Mouse (Mus musculus): Measurements from ENCODE around the gene Cldn19. TPM values are rescaled to one million over a fixed set of nuclear protein-coding genes. Genes with fewer than 3 reads are reported as not detected.
"Not testable (repeated sequence)": the region's sequence is repeated elsewhere in the genome, so short reads cannot be mapped to it uniquely, and the experiment has no call there.

The Cldn19 gene
- polyA plus RNA-seq, 1 experiment from 2014 or later, result not detected

DNA sequence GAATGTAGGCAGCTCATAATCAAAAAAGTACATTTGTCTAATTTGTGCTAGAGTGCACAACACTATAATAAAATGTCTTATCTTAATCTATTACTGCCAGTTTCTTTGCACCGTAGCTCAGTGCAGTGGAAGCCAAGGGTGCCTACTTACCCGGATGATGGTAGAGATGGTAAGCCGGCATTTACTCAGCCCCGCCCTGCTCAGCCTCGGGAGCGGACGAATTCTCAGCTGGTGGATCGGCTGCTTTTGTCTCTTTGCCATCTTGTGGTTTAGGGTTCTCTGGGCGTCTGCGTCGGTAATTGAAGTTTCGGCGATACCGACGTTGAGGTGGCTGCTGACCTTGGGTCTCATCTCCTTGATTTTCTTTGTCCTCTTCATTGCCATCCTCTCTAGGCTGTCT, 23.6 kb downstream of the Cldn19 start:
- H3K9ac ChIP-seq; H3K4me2 ChIP-seq; ATAC-seq (ENCODE audit: insufficient read depth); H3K27me3 ChIP-seq; H3K4me1 ChIP-seq (replicated peaks); H3K9me3 ChIP-seq (replicated peaks); H3K27ac ChIP-seq (replicated peaks); H3K4me3 ChIP-seq (replicated peaks): not testable (repeated sequence)
- H3K36me3 ChIP-seq (replicated peaks), result peaks cover 95% of the 10 kb centered on the region
- whole genome bisulfite sequencing (ENCODE audit: insufficient replicate concordance), result 83% methylated on average over 15 of the region's 15 CpGs

GRCm38 (mm10) chr4:119284861-119285260, 29.6 kb downstream of the Cldn19 start:
- H3K9ac ChIP-seq, result no peak overlapping the region
- peaks cover 44% of the 10 kb centered on the region for H3K4me1 ChIP-seq (replicated peaks)
- 63% methylated on average over 1 of the region's 1 CpGs for WGBS (ENCODE audit: insufficient replicate concordance)
- no peak overlapping the region for H3K4me3 ChIP-seq (replicated peaks)
- no peak overlapping the region for H3K27ac ChIP-seq (replicated peaks)
- no peak overlapping the region for H3K4me2 ChIP-seq
- no peaks in the 10 kb centered on the region for H3K27me3 ChIP-seq
- H3K9me3 ChIP-seq (replicated peaks), result no peaks in the 10 kb centered on the region
- peaks cover 83% of the 10 kb centered on the region for H3K36me3 ChIP-seq (replicated peaks)
- no peak for ATAC-seq (ENCODE audit: insufficient read depth)

GRCm38 (mm10) chr4:119285336-119285735, 30.1 kb downstream of the Cldn19 start:
- H3K4me1 ChIP-seq (replicated peaks), result peaks cover 46% of the 10 kb centered on the region
- H3K27me3 ChIP-seq, result no peaks in the 10 kb centered on the region
- no peaks in the 10 kb centered on the region for H3K9me3 ChIP-seq (replicated peaks)
- peaks cover 80% of the 10 kb centered on the region for H3K36me3 ChIP-seq (replicated peaks)
- H3K4me2 ChIP-seq, result peak overlapping the region; percentile 33
- no peak overlapping the region for H3K9ac ChIP-seq
- no peak overlapping the region for H3K4me3 ChIP-seq (replicated peaks)
- WGBS (ENCODE audit: insufficient replicate concordance), result 14% methylated on average over 2 of the region's 2 CpGs
- no peak overlapping the region for H3K27ac ChIP-seq (replicated peaks)
- ATAC-seq (ENCODE audit: insufficient read depth), result peak; percentile 47; the same call in 1 of the 2 replicates

DNA sequence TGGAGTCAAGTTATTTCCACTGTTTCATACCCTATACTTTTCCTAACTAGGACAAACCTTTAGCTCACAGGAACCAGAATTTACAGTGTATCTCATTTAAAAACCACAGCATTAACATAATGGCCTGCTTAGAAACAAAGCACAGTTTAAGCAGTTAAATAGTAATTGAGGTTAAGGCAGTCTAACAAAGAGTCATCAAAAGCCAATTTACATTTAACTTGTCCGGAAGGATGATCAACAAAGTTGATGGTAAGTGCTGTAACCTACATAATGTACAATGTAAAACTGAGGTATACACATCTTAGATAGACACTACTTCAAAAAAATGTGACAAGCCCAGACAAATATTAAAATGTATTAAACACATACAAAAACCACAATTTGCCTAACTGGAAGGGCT, 36.7 kb downstream of the Cldn19 start:
- Histone ChIP-seq H3K27ac (replicated peaks) (no peak overlapping the region), H3K9me3 (replicated peaks) (no peaks in the 10 kb centered on the region), H3K36me3 (replicated peaks) (peaks cover 39% of the 10 kb centered on the region), H3K9ac (peak overlapping the region; percentile 85), H3K4me1 (replicated peaks) (peaks cover 63% of the 10 kb centered on the region), H3K4me3 (replicated peaks) (peak overlapping the region; percentile 87), H3K27me3 (no peaks in the 10 kb centered on the region), H3K4me2 (peak overlapping the region; percentile 89)
- WGBS (ENCODE audit: insufficient replicate concordance), result 69% methylated on average over 1 of the region's 1 CpGs
- ATAC-seq (ENCODE audit: insufficient read depth), result no peak

DNA sequence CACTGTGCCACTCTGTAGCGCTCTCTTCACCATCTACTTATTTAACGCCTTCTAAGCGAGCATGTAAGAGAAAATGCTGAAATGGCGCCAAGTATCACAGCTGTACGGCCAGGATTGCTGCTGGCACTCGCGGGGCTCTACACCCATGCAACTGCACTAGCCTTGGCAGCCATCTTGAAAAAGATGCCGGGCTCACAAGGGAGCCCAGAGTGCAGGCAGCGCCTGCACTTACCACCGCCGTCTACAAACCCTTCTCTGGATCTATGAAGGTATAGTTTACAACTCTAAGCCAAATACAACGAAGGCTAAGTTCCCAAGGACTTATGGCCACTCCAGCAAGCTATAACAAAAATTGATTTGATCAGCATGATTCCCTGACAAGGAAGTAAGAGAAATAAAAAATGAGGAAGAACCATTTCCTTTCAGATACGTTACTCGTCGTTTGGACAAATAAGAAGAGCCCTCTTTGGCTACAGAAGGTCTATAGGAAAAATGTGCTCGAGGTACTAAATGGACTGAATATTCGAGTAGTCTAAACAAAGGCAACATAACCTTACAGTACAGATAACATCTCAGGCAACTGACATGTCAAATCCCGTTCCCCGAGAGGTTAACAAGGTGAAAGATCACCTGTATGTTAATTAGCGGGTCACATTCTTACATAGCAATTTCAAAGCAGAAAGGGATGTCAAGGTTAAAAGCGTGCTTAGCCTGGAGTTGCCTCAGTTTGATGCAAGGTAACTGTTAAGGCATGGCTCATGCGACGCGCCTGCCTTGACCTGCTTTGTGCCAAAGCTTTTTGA, 37.8 kb downstream of the Cldn19 start:
- under 1% methylated on average over 24 of the region's 24 CpGs for WGBS (ENCODE audit: insufficient replicate concordance)
- Histone ChIP-seq H3K4me3 (replicated peaks) (peak overlapping the region; percentile 87), H3K4me2 (peak overlapping the region; percentile 89), H3K4me1 (replicated peaks) (peaks cover 54% of the 10 kb centered on the region), H3K36me3 (replicated peaks) (peaks cover 31% of the 10 kb centered on the region), H3K9ac (peak overlapping the region; percentile 85), H3K27me3 (no peaks in the 10 kb centered on the region), H3K9me3 (replicated peaks) (no peaks in the 10 kb centered on the region), H3K27ac (replicated peaks) (peak overlapping the region; percentile 83)
- ATAC-seq (ENCODE audit: insufficient read depth), result no peak

DNA sequence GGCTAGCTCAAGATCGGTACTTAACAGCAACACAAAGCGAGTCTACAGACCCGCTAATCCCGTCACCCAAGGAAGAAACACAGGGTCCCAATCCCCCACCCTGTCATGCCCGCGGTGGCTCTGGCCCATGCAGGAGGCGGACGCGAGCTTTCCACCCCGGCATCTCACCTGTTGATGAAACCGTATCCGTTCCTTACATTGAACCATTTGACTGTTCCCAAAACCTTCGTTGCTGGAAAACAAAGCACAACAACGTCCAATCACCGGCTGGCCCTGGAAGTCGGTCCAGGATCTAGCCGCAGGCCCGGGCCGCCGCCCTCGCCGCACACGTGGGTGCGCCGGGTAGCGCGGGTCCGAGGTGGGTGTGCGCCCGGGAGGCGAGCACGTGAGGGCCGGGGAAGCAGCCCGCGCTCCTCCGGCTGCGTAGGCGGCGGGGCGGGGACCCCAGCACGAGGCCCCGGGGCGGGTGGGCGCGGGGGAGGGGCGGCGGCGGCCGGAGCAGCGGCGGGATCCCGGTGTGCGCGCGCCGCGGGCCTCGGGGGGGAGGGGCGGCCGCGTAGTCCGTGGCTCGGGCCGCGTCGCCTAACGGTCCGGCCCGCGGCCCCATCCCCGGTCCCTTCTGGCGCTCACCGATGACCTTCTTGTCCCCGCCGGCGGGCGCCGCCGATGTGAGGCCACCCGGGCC, 38.5 kb downstream of the Cldn19 start:
- H3K9ac ChIP-seq, result peak overlapping the region; percentile 85
- H3K4me3 ChIP-seq (replicated peaks), result peak overlapping the region; percentile 87
- H3K27me3 ChIP-seq, result no peaks in the 10 kb centered on the region
- under 1% methylated on average over 59 of the region's 80 CpGs for WGBS (ENCODE audit: insufficient replicate concordance)
- H3K4me1 ChIP-seq (replicated peaks), result peaks cover 48% of the 10 kb centered on the region
- H3K27ac ChIP-seq (replicated peaks), result peak overlapping the region; percentile 83
- peaks cover 24% of the 10 kb centered on the region for H3K36me3 ChIP-seq (replicated peaks)
- H3K9me3 ChIP-seq (replicated peaks), result no peaks in the 10 kb centered on the region
- peak; percentile 9 for ATAC-seq (ENCODE audit: insufficient read depth)
- peak overlapping the region; percentile 89 for H3K4me2 ChIP-seq

DNA sequence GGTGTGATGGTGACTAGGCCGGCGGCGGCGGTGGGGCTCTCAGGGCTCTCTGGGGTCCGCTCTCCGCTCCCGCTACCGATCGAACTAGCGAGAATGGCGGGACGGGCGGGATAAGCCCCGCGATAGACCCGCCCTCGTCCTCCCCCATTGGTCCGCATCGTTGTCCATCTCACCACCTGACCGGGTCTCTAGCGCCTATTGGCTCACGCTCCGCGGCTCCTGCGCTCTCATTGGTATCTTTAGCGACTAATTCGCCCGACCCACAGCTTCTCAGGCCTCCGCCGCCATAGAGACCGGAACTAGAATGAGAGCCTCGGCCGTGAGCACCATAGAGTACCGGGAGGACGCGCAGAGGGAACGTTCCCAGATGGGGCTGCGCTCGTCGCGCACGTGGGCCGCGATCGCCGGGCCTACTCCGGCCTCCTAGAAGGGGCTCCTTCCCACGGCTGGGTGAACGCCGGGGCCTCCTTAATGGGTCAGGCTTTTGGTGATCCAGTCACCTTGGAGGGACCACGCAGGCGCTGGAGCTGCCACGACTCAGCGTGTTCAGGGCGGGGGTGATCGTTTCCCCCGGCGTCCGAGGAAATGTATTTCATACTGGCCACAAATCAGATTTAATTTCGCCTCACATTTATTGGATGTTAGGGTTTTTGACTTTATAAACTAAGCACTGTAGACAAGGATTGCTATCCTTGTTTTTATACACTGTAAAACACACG, 39.4 kb downstream of the Cldn19 start, which contains the start of gene Ybx1:
Gene Ybx1 (minus strand): TSS at position 190 of the 719 bp plus-strand sequence.
- Histone ChIP-seq H3K4me1 (replicated peaks) (peaks cover 44% of the 10 kb centered on the region), H3K9me3 (replicated peaks) (no peaks in the 10 kb centered on the region), H3K4me2 (peak within 1 kb of the TSS; percentile 91), H3K36me3 (replicated peaks) (peaks cover 19% of the 10 kb centered on the region), H3K4me3 (replicated peaks) (peak within 1 kb of the TSS; percentile 87), H3K27ac (replicated peaks) (peak within 1 kb of the TSS; percentile 83), H3K9ac (peak within 1 kb of the TSS; percentile 85), H3K27me3 (no peaks in the 10 kb centered on the region)
- under 1% methylated on average over 61 of the region's 61 CpGs for WGBS (ENCODE audit: insufficient replicate concordance)
- ATAC-seq (ENCODE audit: insufficient read depth), result peak; percentile 98

GRCm38 (mm10) chr4:119295134-119295453, 39.9 kb downstream of the Cldn19 start:
- ATAC-seq (ENCODE audit: insufficient read depth), result no peak
- Histone ChIP-seq H3K4me3 (replicated peaks) (peak overlapping the region; percentile 87), H3K9me3 (replicated peaks) (no peaks in the 10 kb centered on the region), H3K4me1 (replicated peaks) (peaks cover 40% of the 10 kb centered on the region), H3K36me3 (replicated peaks) (peaks cover 15% of the 10 kb centered on the region; the same call in 1 of the 2 replicates), H3K27ac (replicated peaks) (peak overlapping the region; percentile 81), H3K9ac (peak overlapping the region; percentile 82), H3K4me2 (peak overlapping the region; percentile 91), H3K27me3 (no peaks in the 10 kb centered on the region)
- WGBS (ENCODE audit: insufficient replicate concordance), result 4% methylated on average over 6 of the region's 6 CpGs

- H3K4me2 ChIP-seq, result no peak overlapping the region
- no peak for ATAC-seq (ENCODE audit: insufficient read depth)
- no peaks in the 10 kb centered on the region for H3K27me3 ChIP-seq
- no peak overlapping the region for H3K9ac ChIP-seq
- H3K4me3 ChIP-seq (replicated peaks), result no peak overlapping the region
- 69% methylated on average over 2 of the region's 2 CpGs for WGBS (ENCODE audit: insufficient replicate concordance)
- H3K36me3 ChIP-seq (replicated peaks), result 0 out of 2 replicates have a peak, but pooled peaks cover 5% of the 10 kb centered on the region
- no peak overlapping the region for H3K27ac ChIP-seq (replicated peaks)
- H3K9me3 ChIP-seq (replicated peaks), result no peaks in the 10 kb centered on the region
- peaks cover 20% of the 10 kb centered on the region for H3K4me1 ChIP-seq (replicated peaks)
Measured at GRCm38 (mm10) chr4:119297361-119297760, 42.1 kb downstream of the Cldn19 start.

DNA sequence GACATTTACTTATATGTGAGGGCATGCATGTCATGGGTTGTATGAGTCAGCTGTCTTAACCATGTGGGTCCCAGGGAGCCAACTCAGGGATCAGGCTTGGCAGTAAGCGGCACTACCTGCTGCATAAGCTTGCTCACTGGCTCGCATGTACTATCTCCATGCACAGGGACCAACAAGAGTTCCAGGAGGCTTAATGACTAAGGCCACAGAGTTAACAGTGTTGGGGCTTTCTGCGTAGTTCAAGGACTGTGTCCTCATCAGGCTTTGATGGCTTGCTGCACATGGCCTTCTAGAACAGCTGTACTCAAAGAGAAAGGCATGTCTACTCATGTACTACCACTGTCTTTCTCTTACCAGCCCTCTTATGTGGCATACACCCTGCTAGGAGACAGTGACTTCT, 45.5 kb downstream of the Cldn19 start:
- Histone ChIP-seq H3K36me3 (replicated peaks) (0 out of 2 replicates have a peak, but pooled peaks cover 5% of the 10 kb centered on the region), H3K9me3 (replicated peaks) (no peaks in the 10 kb centered on the region), H3K9ac (no peak overlapping the region), H3K4me1 (replicated peaks) (no peaks in the 10 kb centered on the region), H3K27ac (replicated peaks) (no peak overlapping the region), H3K27me3 (no peaks in the 10 kb centered on the region), H3K4me3 (replicated peaks) (no peak overlapping the region), H3K4me2 (no peak overlapping the region)
- 74% methylated on average over 3 of the region's 3 CpGs for WGBS (ENCODE audit: insufficient replicate concordance)
- no peak for ATAC-seq (ENCODE audit: insufficient read depth)

DNA sequence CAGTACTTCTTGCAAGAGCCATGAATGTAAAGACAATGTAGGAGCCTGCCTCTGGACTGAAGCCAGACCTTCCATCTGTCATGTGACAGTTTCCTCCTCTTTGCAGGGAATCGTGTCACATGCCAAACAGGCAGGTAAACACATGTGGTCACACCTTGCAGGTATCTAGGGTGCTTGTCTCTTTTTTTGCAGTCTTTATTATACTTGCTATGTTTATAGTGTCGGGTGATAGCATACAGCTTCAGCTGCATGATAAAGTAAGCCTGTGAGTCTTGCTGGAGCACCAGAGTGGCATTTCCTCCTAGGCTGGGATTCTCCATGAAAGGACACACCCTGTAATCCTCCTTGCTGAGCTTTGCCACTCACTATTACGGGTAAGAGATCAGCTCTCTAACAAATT, 46.6 kb downstream of the Cldn19 start:
- Histone ChIP-seq H3K27ac (replicated peaks) (no peak overlapping the region), H3K9ac (no peak overlapping the region), H3K4me1 (replicated peaks) (no peaks in the 10 kb centered on the region), H3K27me3 (no peaks in the 10 kb centered on the region), H3K4me2 (no peak overlapping the region), H3K4me3 (replicated peaks) (no peak overlapping the region), H3K9me3 (replicated peaks) (no peaks in the 10 kb centered on the region), H3K36me3 (replicated peaks) (peaks cover 7% of the 10 kb centered on the region)
- ATAC-seq (ENCODE audit: insufficient read depth), result no peak
- WGBS (ENCODE audit: insufficient replicate concordance), result 70% methylated on average over 3 of the region's 3 CpGs

All from liver, embryonic 15.5 days (tissue).